Mouse (Mus musculus) ES-CJ7 (cell line): ENCODE measurements around the gene Foxp1.
A peak's percentile ranks its signal among the peaks of the same experiment; 100 is the strongest.

Experiments used
- DNase-seq: peaks from one replicate; pipeline ENCODE4 v3.0.0; 2011; ENCODE audit warnings: low read depth, low spot score

Gene Foxp1

DNA sequence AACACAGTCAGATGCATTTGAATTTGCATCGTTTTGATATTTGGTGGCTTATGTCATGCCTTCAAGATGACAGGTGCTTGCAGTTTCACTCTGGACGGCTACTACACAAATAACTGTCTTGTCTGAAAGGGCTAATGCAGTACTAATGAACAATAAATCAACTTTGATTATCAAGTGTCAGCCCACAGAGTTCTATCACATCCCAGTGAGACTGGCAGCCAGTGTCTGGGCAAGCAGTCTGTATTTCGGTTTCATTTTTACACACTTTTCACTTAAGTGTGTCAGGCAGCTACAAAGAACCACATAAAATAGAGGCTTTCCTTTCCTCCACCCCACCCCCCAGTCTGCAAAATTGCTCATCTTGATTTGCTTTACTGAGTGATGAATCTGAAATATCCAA lies 496.5 kb downstream of the Foxp1 start:
- no peak for DNase-seq

DNA sequence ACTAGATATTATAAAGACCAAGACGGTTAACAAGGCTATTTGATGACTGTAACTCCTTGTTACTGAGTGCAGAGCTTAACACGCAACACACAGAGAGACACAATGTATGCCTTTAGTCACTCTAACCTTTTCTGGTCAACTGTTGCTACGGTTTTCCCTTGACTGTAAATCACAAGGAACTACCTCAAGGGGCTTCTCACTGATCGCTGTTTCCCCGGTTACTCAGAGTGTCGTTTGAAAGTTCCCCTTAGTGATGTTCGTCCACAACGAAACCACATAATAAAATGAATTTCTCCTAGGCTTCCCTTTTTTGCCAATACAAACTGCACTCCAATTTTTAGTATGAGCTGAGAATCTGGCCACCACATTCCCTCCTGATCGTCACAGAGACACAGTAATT lies 497.9 kb downstream of the Foxp1 start:
- no peak for DNase-seq

DNA sequence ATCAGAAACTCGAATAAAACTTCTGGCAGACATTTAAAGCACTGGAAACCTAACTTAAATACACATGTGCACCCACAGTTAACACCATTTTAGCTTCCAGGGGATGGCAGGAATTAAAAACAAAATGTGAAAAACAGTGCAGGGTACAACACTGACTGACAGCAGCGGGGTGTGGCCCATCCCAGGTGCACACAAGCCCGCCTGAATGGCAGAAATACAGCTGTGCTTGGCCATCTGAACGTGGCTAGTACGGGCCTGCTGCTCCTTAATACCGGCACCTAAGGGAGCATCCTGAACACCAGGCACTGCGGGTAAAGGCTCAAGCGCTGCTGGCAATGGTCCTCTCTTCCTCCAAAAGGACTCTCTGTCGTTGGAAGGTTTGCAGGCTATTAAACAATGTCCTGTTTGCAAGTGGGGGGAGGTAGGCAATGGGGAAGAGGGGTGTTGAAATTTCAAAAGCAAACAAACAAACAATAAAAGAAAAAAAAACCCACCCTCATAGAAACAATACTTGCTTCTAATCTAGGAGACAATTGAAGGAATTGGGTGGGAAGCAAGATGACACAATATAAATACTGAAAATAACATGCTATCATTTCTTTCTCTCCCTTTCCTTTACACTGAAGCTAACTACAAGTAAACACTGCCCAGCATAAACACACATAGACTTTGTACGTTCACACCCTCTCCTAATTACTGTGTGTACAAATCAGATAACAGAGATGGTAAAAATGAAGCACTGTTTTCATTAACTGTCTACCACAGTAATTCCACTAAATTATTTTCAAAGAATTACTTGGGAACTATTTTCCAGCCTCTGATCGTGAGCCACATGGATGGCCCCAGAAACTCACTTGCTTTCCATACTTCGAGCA lies 501.7 kb downstream of the Foxp1 start:
- DNase-seq, result no peak

DNA sequence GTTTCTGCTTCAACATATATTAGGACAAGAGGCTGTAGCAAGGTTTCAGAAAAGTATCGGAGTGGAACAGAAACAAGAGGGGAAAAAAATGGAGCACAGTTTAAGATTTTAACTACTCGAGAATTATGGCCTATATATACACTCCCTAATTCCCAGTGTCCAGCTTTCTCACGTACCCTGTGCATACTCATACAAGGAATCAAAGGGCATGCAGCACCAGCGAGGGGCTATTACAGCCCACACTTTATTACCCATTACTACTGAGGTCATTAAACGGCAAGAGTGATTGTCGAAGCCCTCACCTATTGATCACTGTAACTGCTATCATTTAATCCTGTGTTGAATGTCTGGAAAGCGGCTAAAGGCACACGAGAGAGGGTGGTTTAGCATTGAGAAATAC lies 502.8 kb downstream of the Foxp1 start:
- DNase-seq, result no peak

DNA sequence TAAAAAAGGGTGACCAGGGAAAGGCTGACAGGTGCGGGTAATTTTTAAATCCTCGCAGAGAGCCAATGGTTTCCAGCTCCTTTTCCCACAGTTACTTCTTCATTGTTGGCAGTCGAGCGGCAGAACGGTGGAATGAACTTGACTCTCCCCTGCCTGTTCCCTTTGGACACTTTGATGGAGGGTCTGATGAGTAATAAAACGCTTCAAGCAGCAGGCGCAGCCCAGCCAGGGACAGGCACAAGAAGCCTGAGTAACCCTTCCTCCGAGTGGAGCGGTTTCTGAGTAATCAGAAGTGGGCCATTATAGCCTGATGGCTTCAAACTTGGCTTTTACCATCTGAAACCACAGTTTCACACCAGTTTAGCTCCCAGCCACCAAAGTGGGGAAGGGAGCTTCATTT lies 503.3 kb downstream of the Foxp1 start:
- no peak for DNase-seq

DNA sequence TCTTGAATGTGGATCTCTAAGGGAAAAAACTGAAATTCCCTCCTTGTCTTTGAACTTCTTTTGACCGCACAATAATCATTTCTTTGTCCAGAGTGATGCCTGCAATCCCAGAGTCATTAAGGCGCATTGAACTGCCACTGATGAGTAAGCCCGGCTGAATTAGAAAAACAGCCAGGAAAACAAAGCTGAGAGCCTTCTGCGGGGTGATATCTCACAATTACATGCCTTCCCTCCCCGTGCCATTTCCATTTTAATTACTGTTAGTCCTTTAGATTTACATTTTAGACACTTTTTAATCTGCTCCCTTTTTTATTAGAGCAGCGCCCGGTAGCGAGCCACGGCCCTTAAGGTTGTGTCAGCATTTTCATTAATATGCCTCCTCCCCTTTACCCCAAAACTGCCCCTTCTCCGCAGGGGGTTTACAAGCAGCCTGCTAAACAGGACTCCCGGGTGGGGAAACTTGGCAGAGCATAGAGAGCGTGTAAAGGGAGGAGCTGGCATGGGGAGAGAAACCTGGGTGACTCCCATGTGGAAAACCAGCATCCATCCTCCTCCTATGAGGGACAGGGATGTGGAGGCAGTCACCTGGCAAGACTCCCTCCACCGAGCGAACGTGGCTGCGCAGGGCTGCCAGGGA lies 508.5 kb downstream of the Foxp1 start:
- DNase-seq, result no peak

DNA sequence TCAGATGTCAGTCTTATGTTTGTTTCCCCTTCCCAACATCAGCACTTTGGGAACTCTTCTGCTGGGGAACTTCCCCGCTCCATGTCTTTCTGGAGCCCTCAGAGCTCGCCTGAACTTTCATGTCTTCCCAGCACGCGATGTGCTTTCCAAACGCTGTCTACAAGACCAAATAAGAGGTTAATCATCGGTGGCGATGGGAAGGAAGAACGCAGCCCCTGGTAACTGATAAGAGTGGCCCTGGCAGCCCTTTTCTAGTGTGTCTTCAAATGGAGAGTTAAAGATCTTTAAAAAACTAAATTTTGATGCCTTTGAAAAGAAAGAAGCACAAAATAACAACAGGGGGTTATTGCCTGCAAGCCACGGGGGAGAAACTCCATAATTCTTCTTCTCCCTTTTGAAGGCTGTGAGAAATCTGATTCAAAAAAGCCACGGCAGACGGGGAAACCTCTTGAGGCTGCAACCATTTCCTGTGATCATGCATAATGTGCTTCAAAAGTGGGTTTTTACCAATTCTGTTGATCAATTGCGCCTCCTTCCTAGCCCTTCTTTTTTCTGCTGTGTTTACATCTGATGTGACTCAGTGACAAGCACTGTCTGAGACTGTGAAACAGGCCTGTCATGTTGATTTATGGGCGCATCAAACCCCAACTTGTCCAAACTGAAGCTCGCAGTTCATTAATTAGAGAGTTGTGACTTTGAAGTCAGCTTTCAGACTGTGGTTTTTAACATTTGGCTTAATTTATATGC lies 509.2 kb downstream of the Foxp1 start:
- DNase-seq, result no peak

DNA sequence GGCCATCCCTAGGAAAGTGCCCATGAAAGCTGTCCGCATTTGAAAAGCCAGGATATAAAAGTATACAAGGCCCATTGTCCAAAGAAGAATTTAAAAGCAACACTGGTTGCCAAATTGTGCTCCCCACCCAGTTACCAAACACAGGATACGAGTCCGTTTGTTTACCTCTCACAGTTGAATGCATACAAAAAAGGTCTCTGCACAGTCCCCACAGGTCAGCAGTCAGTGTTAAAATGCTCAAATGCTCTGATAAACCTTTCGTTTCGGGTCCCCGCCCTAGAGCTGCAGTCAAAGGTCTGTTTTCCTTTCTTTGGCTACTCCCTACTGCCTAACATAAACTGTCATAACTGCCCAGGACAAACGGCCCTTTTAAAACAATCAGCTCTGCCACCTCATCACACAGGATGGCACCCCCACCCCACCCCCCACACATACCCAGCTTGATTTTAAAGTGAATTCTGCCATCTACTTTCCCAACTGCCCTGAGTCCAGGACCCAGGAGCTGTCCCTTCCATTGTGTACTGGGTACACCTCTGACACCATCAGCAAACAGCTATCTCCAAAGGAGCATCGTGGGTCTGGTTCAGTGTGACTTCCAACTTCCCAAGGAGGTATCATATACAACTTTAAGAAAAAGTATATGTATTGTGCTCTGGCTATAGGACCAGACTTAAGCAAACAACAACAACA lies 510.5 kb downstream of the Foxp1 start:
- no peak for DNase-seq

DNA sequence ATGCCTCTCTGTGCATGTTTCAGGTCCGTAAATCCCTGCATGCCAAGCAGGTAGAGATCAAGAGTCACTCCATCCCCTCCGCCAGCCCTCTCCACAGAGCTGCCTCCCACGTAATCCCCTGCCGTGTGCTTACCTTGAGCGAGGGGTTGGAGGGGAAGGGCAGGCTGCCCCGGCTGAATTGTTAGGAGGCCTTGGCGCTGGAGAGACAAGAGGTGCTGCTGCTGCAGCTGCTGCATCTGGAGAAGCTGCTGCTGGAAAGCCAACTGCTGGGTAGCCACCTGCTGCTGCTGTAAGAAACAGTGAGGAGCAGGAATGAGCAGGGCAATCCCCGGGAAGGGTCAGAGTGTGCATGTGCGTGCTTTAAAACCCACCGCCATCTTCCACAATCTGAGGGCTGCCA lies 512.8 kb downstream of the Foxp1 start:
- peak; percentile 60 for DNase-seq

DNA sequence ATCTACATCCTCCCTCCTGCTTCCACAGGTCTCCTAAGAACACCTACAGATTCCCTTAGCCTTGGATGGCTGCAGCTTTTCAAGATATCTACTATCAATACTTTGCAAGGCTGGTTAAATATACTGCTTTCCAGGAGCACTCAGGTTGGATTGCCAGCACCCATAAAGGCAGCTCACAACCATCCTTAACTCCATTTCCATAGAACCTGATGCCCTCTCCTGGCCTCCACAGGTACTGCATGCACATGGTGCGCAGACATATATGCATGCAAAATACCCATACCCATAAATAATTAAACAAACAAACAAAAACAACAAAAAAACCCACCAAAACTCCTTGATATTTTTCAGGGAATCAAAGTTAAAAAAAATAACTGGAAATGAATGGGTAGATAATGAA lies 514.0 kb downstream of the Foxp1 start:
- DNase-seq, result peak; percentile 67

DNA sequence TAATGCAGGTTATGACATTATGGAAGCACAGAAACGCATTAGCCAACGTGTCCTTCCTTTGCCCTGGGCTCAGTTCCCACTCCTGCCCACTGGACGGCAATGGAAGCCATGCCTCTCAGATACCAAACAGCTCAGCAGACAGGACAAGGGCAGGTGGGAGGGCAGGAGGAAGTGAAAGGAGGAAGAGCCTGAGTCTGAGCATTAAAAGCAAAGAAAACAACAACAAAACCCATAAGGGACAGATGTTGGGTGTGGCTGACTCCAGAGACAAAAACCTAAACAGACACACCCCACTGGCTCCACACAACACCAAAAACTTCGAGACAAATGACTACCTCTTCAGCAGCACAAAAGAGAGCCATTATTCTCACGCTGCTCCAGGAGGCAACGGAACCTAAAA lies 515.0 kb downstream of the Foxp1 start:
- DNase-seq, result peak; percentile 76

DNA sequence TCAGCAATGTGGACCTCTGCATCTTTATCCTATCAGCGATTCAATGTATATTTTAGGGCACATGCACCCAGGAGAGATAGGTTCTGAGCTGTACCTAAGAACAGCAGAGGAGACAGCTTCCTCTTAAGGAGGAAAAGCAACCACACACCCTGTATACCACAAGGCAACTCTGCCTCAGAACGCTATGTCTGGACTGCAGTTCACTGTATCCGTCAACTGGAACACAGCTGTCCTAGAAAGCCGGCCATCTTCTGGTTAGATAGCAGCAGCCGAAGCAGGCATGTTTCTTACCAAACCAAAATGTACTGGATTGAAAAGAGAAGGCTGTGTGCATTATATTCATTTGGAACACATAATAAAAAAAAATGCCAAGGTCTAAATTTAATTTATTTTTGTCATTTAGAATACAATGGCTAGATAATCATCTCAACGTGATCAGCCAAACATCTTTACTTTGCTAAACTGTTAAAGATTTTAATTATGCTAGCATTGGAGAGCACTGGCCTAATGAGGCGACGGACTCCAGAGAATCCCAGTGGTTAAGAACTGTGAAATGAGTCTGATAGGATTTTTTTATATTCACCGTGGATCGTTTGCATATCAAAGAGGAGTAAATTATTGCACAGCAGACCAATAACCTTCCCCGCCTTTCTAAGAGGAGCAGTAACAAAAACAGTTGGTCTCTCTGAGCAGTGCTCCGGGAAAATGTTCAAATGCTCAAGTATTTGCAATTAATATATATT lies 518.1 kb downstream of the Foxp1 start:
- no peak for DNase-seq

DNA sequence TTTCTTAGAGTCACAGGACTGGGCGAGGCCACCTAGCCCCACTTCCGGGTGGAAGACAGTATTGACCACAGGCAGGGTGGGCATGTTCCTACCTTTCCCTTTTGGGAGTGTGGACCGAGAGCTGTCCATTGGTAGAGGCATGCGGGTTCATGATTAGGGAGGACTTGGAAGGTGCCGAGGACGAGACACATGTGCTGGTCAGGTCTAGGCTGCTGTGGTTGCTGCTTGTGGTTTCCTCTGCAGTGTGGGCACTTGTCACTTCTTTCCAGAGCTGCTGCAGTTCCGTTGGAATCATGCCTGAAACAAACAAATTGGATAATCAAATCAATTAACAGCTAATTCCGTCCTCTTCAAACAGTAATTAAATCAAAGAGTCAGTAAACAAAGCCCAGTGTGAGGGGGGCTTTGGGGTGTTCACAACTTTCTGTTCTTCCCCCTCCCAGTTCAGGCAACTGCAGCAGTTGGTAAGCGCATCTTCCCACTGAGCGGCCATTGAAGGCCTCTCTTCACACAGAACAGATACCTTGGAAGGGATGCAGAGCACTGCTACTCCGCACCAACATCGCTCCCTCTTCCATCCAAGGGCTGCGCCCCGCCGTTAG lies 519.3 kb downstream of the Foxp1 start:
- no peak for DNase-seq

DNA sequence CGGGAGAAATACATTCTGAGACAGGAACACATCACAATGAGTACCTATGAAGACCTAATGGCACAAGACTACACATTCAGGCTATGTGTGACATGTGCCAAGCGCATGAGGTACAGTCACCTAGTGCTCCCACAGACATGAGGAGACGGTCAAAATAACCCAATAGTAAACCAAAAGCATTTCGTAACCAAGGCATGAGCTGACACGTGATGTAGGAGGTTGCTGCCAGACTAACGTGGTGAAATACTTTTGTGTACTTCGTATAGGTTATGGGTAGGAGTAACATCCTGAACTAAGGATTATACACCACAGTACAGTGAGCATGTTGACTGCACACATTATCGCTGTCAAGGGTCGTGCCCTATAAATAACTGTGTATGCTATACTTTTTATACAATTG lies 520.9 kb downstream of the Foxp1 start:
- no peak for DNase-seq

DNA sequence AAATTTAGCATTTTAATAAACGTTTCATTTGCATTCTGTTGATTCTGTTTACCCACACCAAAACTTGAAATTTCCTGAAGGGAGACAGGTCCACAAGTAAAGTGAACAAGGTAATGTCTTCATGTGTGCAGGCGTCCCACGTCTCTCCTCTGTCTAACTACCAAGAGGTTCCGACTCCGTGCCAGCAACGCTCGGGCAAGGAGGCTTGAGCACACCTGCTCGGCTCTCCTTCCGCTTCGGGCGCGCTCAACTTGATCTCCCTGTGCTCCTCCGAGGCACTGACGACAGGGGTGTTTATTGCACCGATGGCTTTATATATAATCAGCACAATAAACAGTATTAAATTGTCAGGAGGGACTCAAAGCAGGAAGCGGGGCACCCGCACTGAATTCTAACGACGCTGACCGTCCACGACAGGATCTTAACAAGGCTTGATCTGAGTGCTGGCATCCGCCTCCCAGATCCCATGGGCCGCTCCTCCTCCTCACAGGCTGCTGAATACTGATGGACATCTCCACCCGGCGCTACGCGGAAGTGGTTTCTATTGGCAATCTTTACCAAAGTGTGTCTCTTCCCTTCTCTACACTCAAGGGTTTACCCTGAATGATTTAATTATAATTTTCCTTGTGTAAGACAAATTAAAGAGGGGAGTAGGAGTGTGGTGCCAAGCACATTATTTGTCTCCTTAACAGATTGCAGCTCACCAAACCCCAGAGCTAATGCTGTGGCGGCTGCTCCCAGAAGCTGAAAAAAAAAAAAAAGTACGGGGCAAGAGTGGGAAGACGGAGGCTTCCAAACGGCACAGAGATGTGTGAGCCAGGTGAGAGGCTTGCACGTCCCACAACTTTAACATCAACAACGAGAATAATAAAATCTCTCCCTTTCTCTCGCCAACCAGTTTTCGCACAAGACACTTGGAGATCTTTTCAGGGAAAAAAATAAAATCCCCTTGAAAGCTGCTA lies 523.3 kb downstream of the Foxp1 start:
- no peak for DNase-seq

DNA sequence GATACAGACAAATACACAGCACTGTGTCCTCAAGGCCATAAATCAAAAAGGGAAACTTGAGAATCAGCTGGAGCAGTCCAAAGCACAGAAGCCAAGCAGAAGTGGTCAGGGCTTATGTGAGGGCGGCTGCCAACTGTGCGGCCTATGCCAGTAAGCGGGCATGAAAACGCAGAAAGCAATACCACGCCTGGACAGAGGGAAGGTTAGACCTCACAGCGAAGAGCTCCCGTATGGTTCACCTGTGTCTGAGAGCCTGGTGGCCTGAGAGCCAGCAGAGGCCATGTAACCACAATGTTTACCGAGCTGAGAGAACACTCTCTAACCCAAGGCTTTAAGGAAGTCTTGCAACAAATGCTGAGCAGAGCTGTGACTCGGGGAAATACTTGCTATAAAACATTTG lies 524.8 kb downstream of the Foxp1 start:
- no peak for DNase-seq

DNA sequence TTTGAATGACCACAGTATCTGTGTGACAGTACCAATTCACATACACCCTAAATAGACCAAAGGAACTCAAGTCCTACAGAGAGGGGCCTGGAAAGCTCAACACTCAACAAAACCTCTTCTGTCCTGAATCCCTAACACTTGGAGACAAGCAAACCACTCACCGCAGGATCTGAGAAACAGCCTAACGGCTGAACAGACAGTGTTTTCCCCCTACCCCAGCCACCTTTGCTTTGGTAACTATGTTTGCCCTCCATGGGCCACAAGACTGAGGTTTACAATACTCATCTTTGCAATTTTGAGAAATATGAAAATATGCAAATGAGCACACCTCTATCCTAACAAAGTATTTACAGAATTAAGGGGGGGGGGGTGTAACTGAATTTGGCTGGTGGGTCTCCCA lies 525.7 kb downstream of the Foxp1 start:
- no peak for DNase-seq

DNA sequence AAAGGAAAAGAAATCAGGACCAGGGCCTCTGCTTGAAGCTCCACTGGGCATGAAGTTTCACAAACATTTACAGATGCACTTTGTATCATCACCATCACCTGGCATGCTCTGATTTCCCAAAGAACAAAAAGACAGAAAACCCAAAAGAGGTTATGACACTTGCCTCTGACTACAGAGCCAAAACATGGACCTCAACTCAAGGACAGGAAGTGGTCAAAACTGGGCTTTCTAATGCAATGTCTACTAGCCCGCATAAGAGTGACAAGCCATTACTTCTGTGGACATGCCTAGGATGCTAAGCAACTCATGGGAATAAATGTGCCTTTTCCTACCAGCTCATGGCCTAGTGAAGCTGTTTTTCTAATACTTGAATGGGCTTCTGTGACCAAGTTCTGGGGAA lies 526.2 kb downstream of the Foxp1 start:
- DNase-seq, result no peak

DNA sequence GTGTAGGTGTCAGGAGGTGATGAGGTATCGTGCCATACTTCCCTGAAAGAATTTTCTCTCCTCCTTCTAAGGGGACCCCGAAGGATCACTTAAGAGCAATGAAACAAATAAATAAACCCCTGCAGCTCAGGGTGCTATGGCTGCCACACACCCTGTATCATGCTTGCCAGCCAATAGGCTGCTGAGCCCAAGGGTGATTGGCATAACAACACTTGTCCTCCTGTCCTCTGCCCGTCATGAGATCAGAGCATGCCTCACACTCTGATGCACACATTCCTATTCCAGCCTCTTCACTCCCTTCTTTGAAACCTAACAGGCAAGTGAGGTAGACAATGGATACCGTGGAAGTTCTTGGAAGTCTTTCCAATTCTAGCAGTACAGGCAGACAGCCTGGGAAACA lies 526.8 kb downstream of the Foxp1 start:
- no peak for DNase-seq

DNA sequence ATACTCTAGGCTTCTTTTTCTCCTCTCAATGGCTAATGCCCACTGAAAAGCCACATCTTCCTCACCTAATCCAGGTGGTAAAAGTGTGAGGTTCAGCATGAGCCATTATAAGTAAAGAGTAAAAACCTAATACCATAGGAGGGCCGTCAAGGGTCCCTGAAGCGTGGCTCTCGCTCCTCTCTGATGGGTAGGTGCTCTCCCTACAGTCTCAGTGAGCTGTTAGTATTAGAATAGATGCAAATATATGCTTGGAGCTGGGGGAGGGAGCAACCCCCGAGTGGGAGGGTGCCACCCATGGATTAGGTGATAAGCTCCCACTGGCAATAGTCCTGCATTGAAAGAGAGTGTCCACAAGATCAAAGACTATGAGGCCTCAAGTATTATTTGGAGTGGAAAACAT lies 527.6 kb downstream of the Foxp1 start:
- no peak for DNase-seq
